Mouse (Mus musculus): ENCODE data around the gene Rnasel. TPM values are rescaled to one million over a fixed set of nuclear protein-coding genes. Genes with fewer than 3 reads are reported as not detected.

Rnasel gene
- polyA plus RNA-seq, 2 experiments = 15.6 to 17.8 TPM

GRCm38 (mm10) chr1:153723426-153723825 lies 25.8 kb upstream of the Rnasel start:
- Histone ChIP-seq H3K4me2 (ENCODE audit: low read depth) (no peak overlapping the region), H3K4me1 (replicated peaks; ENCODE audit: control insufficient read depth in 2 of 2, insufficient read depth in 2 of 2, low read length in 1 of 2) (no peaks in the 10 kb centered on the region), H3K27me3 (ENCODE audit: control insufficient read depth, insufficient read depth, low read length) (no peaks in the 10 kb centered on the region), H3K4me3 (ENCODE audit: insufficient read depth in 1 of 2, low read depth in 2 of 2, low read length in 2 of 2) (no peak overlapping the region), H3K36me3 (replicated peaks; ENCODE audit: control insufficient read depth, insufficient read depth, low read depth) (no peaks in the 10 kb centered on the region), H3K27ac (no peak overlapping the region), H3K9ac (replicated peaks) (no peak overlapping the region), H3K9me3 (ENCODE audit: control insufficient read depth, low read length) (no peaks in the 10 kb centered on the region)
- ATAC-seq (ENCODE audit: insufficient read depth) (no peak), DNase-seq (ENCODE audit: low read depth in 3 of 3, low spot score in 3 of 3) (no peak)
- WGBS (ENCODE audit: insufficient replicate concordance) = 66% methylated on average over 9 of the region's 9 CpGs
- TF ChIP-seq CTCF (IDR thresholded peaks at IDR 0.05; ENCODE audit: low read depth) = no peak
- no peak for TF ChIP-seq EP300 (IDR thresholded peaks at IDR 0.05; ENCODE audit: low read depth)

DNA sequence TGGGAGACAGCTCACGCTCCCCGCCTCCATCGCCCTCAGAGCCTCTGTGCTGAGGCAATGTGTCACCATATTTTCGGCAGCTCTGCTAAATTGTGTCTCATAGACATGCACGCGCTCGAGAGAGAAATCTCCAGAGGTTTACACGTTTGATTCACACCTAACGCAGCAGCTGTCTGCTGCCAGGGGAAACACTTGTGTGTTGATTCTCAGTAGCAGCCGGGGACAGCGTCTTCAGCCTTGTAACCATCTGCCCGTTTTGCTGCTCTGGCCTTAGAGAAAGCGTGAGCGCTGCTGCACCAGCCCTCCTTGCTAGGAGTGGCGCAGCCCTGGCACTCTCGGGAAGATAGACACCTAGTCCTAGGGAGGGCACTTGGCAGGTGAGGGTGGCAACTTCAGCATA lies 22.6 kb upstream of the Rnasel start:
- TF ChIP-seq CTCF (IDR thresholded peaks at IDR 0.05; ENCODE audit: low read depth) (no peak), EP300 (IDR thresholded peaks at IDR 0.05; ENCODE audit: low read depth) (no peak)
- ATAC-seq (ENCODE audit: insufficient read depth) = no peak
- 68% methylated on average over 16 of the region's 16 CpGs for WGBS (ENCODE audit: insufficient replicate concordance)
- Histone ChIP-seq H3K4me3 (ENCODE audit: insufficient read depth in 1 of 2, low read depth in 2 of 2, low read length in 2 of 2) (no peak overlapping the region), H3K36me3 (replicated peaks; ENCODE audit: control insufficient read depth, insufficient read depth, low read depth) (no peaks in the 10 kb centered on the region), H3K9ac (replicated peaks) (no peak overlapping the region), H3K4me1 (replicated peaks; ENCODE audit: control insufficient read depth in 2 of 2, insufficient read depth in 2 of 2, low read length in 1 of 2) (no peaks in the 10 kb centered on the region), H3K27ac (no peak overlapping the region), H3K27me3 (ENCODE audit: control insufficient read depth, insufficient read depth, low read length) (no peaks in the 10 kb centered on the region), H3K4me2 (ENCODE audit: low read depth) (no peak overlapping the region), H3K9me3 (ENCODE audit: control insufficient read depth, low read length) (no peaks in the 10 kb centered on the region)
- DNase-seq (ENCODE audit: low read depth in 3 of 3, low spot score in 3 of 3) = no peak

DNA sequence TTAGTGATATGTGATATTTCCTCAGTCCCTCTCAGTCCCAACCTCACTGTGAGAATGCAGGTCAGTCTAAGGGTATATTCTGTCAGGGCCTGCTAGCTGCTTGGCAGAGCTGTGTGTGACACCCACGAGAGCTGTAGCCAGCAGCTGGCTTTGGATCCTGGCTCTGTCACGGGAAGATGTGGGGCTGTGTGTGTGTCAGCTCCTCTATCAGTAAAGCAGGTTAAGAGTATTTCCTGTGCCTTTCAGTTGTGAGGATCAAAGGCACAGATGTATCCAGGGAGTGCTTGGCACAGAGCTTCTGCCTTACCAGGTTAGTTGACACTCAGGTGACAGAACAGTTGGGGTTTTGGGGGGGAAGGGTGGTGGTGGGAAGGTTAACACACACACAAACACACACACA lies 19.4 kb upstream of the Rnasel start:
- DNase-seq (ENCODE audit: low read depth in 3 of 3, low spot score in 3 of 3) = no peak
- TF ChIP-seq EP300 (IDR thresholded peaks at IDR 0.05; ENCODE audit: low read depth) = no peak
- TF ChIP-seq CTCF (IDR thresholded peaks at IDR 0.05; ENCODE audit: low read depth) = no peak
- Histone ChIP-seq H3K4me2 (ENCODE audit: low read depth) (no peak overlapping the region), H3K9ac (replicated peaks) (no peak overlapping the region), H3K36me3 (replicated peaks; ENCODE audit: control insufficient read depth, insufficient read depth, low read depth) (no peaks in the 10 kb centered on the region), H3K27ac (no peak overlapping the region), H3K4me1 (replicated peaks; ENCODE audit: control insufficient read depth in 2 of 2, insufficient read depth in 2 of 2, low read length in 1 of 2) (no peaks in the 10 kb centered on the region), H3K9me3 (ENCODE audit: control insufficient read depth, low read length) (no peaks in the 10 kb centered on the region), H3K4me3 (ENCODE audit: insufficient read depth in 1 of 2, low read depth in 2 of 2, low read length in 2 of 2) (no peak overlapping the region), H3K27me3 (ENCODE audit: control insufficient read depth, insufficient read depth, low read length) (no peaks in the 10 kb centered on the region)
- no peak for ATAC-seq (ENCODE audit: insufficient read depth)
- 35% methylated on average over 2 of the region's 2 CpGs for WGBS (ENCODE audit: insufficient replicate concordance)

GRCm38 (mm10) chr1:153730671-153731070 lies 18.6 kb upstream of the Rnasel start:
- Histone ChIP-seq H3K9ac (replicated peaks) (no peak overlapping the region), H3K4me1 (replicated peaks; ENCODE audit: control insufficient read depth in 2 of 2, insufficient read depth in 2 of 2, low read length in 1 of 2) (no peaks in the 10 kb centered on the region), H3K9me3 (ENCODE audit: control insufficient read depth, low read length) (no peaks in the 10 kb centered on the region), H3K27ac (no peak overlapping the region), H3K4me3 (ENCODE audit: insufficient read depth in 1 of 2, low read depth in 2 of 2, low read length in 2 of 2) (no peak overlapping the region), H3K27me3 (ENCODE audit: control insufficient read depth, insufficient read depth, low read length) (no peaks in the 10 kb centered on the region), H3K36me3 (replicated peaks; ENCODE audit: control insufficient read depth, insufficient read depth, low read depth) (no peaks in the 10 kb centered on the region), H3K4me2 (ENCODE audit: low read depth) (no peak overlapping the region)
- no peak for ATAC-seq (ENCODE audit: insufficient read depth)
- DNase-seq (ENCODE audit: low read depth in 3 of 3, low spot score in 3 of 3) = no peak
- TF ChIP-seq CTCF (IDR thresholded peaks at IDR 0.05; ENCODE audit: low read depth) (no peak), EP300 (IDR thresholded peaks at IDR 0.05; ENCODE audit: low read depth) (no peak)
- 50% methylated on average over 3 of the region's 3 CpGs for WGBS (ENCODE audit: insufficient replicate concordance)

GRCm38 (mm10) chr1:153733181-153733580 lies 16.0 kb upstream of the Rnasel start:
- ATAC-seq (ENCODE audit: insufficient read depth) (no peak), DNase-seq (ENCODE audit: low read depth in 3 of 3, low spot score in 3 of 3) (no peak)
- Histone ChIP-seq H3K4me2 (ENCODE audit: low read depth) (no peak overlapping the region), H3K9ac (replicated peaks) (no peak overlapping the region), H3K4me1 (replicated peaks; ENCODE audit: control insufficient read depth in 2 of 2, insufficient read depth in 2 of 2, low read length in 1 of 2) (no peaks in the 10 kb centered on the region), H3K27ac (no peak overlapping the region), H3K9me3 (ENCODE audit: control insufficient read depth, low read length) (no peaks in the 10 kb centered on the region), H3K4me3 (ENCODE audit: insufficient read depth in 1 of 2, low read depth in 2 of 2, low read length in 2 of 2) (no peak overlapping the region), H3K27me3 (ENCODE audit: control insufficient read depth, insufficient read depth, low read length) (no peaks in the 10 kb centered on the region; the same call in 1 of the 2 replicates), H3K36me3 (replicated peaks; ENCODE audit: control insufficient read depth, insufficient read depth, low read depth) (no peaks in the 10 kb centered on the region)
- no peak for TF ChIP-seq CTCF (IDR thresholded peaks at IDR 0.05; ENCODE audit: low read depth)
- no peak for TF ChIP-seq EP300 (IDR thresholded peaks at IDR 0.05; ENCODE audit: low read depth)
- 58% methylated on average over 9 of the region's 9 CpGs for WGBS (ENCODE audit: insufficient replicate concordance)
